Mouse (Mus musculus) E14TG2a.4 (cell line): ENCODE results near the gene Bola2.

Source experiments
- H3K27me3 ChIP-seq: 2 replicates; pipeline ENCODE4 v1.6.1; 2014; ENCODE audit warnings: low read length, control low read depth; ENCODE audit not compliant: insufficient read depth
- H3K36me3 ChIP-seq: 2 replicates; pipeline ENCODE4 v1.6.1; 2014; ENCODE audit warnings: low read length, control low read depth; ENCODE audit not compliant: insufficient read depth
- H3K4me1 ChIP-seq: replicated peaks from 2 replicates; pipeline ENCODE4 v1.6.1; 2014; ENCODE audit warnings: low read depth, low read length, control low read depth
- H3K4me3 ChIP-seq: replicated peaks from 2 replicates; pipeline ENCODE4 v1.5.1; 2014; ENCODE audit warnings: mild to moderate bottlenecking, low read length
- H3K9me3 ChIP-seq: 2 replicates; pipeline ENCODE4 v1.6.1; 2014; ENCODE audit warnings: low read length, control low read depth
- CTCF ChIP-seq: conservative IDR thresholded peaks from 2 replicates; pipeline ENCODE4 v1.5.1; 2014; ENCODE audit warnings: low read length
- NANOG ChIP-seq: IDR thresholded peaks from 2 replicates; pipeline ENCODE4 v1.6.1; 2014; ENCODE audit warnings: borderline replicate concordance, low read length, mixed read lengths
- POU5F1 ChIP-seq: IDR thresholded peaks from 2 replicates; pipeline ENCODE4 v1.6.1; 2014; ENCODE audit warnings: low read length, borderline replicate concordance

Gene Bola2

DNA sequence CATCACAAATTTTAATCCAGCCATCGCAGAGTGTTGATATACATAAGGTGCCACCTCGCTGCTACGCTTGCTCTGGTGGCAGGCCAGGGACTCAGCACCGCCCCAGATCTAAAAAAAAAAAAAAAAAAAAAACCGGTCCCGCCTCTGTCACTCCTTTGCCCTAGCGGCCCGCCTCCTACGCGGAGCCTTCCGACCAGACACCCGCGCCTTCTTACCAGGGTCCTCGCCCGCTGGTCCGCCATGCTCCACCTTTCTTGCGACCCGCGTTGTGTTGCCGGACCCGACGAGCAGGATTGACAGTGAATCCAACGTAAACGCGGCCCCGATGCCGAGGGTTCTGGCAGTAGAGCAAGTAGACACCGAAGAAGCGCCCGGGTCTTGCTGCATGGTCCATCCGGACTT lies at the start of gene Bola2:
TSS of gene Bola2 (plus strand) at position 192 of the 402 bp plus-strand sequence.
- Histone ChIP-seq H3K9me3 (no peaks in the 10 kb centered on the region), H3K4me3 (peak within 1 kb of the TSS; percentile 98), H3K36me3 (peaks cover 65% of the 10 kb centered on the region), H3K27me3 (no peaks in the 10 kb centered on the region), H3K4me1 (peaks cover 68% of the 10 kb centered on the region)
- TF ChIP-seq NANOG: no peak
- TF ChIP-seq POU5F1: no peak
- TF ChIP-seq CTCF: no peak

- Histone ChIP-seq H3K4me1 (peaks cover 53% of the 10 kb centered on the region), H3K4me3 (no peak overlapping the region), H3K27me3 (no peaks in the 10 kb centered on the region), H3K36me3 (0 out of 2 replicates have a peak, but pooled peaks cover under 1% of the 10 kb centered on the region), H3K9me3 (no peaks in the 10 kb centered on the region)
- no peak for TF ChIP-seq CTCF
- TF ChIP-seq NANOG: no peak
- no peak for TF ChIP-seq POU5F1
Measured at GRCm38 (mm10) chr7:126645708-126646107, 49.5 kb upstream of the Bola2 start.

DNA sequence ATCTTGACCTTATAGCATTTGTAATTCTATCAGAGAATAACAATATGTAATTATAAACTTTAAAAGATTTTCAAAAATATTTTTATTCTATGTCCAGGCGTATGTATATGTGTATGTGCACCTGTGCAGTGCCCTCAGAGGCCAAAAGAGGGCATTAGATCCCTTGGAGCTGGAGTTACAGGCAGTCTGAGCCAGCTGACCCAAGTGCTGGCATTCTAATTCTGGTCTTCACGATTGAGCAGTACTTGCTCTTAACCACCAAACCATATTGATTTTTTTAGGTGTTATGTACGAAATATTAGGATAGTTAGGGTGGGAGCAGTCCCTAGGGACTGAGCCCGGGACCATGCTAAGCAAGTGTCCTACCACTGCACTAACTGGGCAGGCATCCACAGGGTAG lies 46.7 kb upstream of the Bola2 start:
- TF ChIP-seq CTCF (peak; percentile 78), POU5F1 (no peak)
- Histone ChIP-seq H3K4me3 (peak overlapping the region; percentile 88), H3K36me3 (0 out of 2 replicates have a peak, but pooled peaks cover 4% of the 10 kb centered on the region), H3K4me1 (peaks cover 47% of the 10 kb centered on the region), H3K9me3 (no peaks in the 10 kb centered on the region), H3K27me3 (no peaks in the 10 kb centered on the region)

- H3K4me3 ChIP-seq: peak within 1 kb of the TSS; percentile 88
- no peak for TF ChIP-seq NANOG
- no peak for TF ChIP-seq CTCF
- no peak for TF ChIP-seq POU5F1
- H3K27me3 ChIP-seq: no peaks in the 10 kb centered on the region
- 0 out of 2 replicates have a peak, but pooled peaks cover 4% of the 10 kb centered on the region for H3K36me3 ChIP-seq
- H3K4me1 ChIP-seq: peaks cover 37% of the 10 kb centered on the region
- no peaks in the 10 kb centered on the region for H3K9me3 ChIP-seq
Measured at GRCm38 (mm10) chr7:126649231-126650051, 45.8 kb upstream of the Bola2 start, which contains the start of gene Sgf29. Sgf29 (plus strand) TSS chr7:126649309.

GRCm38 (mm10) chr7:126650852-126651251 lies 44.3 kb upstream of the Bola2 start:
- TF ChIP-seq POU5F1 (no peak), NANOG (no peak), CTCF (no peak)
- no peaks in the 10 kb centered on the region for H3K9me3 ChIP-seq

GRCm38 (mm10) chr7:126653991-126654390 lies 41.2 kb upstream of the Bola2 start:
- TF ChIP-seq NANOG (no peak), CTCF (no peak), POU5F1 (no peak)
- Histone ChIP-seq H3K9me3 (no peaks in the 10 kb centered on the region), H3K27me3 (no peaks in the 10 kb centered on the region), H3K4me1 (peaks cover 10% of the 10 kb centered on the region), H3K4me3 (no peak overlapping the region), H3K36me3 (peaks cover 15% of the 10 kb centered on the region; the same call in 1 of the 2 replicates)

More at GRCm38 (mm10) chr7:126650852-126651251, 44.3 kb upstream of the Bola2 start:
- H3K4me1 ChIP-seq: peaks cover 25% of the 10 kb centered on the region
- peaks cover 8% of the 10 kb centered on the region; the same call in 1 of the 2 replicates for H3K36me3 ChIP-seq
- no peaks in the 10 kb centered on the region for H3K27me3 ChIP-seq
- H3K4me3 ChIP-seq: no peak overlapping the region

DNA sequence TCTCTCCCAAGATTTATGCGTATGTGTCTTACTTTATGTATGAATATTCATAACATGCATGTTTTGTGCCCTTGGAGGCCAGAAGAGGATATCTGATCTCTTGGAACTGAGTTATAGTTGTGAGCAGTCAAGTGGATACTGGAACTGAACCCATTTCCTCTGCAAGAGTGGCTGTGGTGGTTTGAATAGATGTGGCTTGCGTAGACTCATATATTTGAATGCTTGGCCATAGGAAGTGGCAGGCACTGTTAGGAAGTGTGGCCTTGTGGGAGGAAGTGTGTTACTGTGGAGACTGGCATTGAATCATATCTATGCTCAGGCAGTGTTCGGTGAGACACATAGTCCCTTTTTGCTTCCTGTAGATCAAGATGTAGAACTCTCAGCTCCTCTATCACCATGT lies 39.5 kb upstream of the Bola2 start:
- Histone ChIP-seq H3K4me3 (no peak overlapping the region), H3K36me3 (peaks cover 16% of the 10 kb centered on the region; the same call in 1 of the 2 replicates), H3K27me3 (no peaks in the 10 kb centered on the region), H3K4me1 (no peaks in the 10 kb centered on the region), H3K9me3 (no peaks in the 10 kb centered on the region)
- TF ChIP-seq NANOG: no peak
- TF ChIP-seq CTCF: no peak
- no peak for TF ChIP-seq POU5F1

DNA sequence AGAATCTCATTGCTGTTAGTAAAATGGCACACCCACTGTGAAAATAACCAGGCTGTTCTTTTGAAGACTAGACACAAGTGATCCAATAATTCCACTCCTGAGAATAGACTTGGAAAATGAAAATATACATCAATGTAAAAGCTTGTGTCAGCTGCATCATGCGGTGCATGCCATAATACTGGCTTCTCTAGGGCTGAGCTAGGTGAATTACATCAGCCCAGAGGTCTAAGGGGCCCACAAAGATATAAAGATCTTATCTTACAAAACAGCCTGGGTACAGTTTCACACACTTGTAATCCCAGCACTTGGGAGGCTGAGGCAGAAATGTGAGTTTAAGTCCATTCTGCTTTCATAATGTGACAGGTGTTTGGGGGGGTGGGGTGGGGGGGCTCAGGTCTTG lies 37.7 kb upstream of the Bola2 start:
- Histone ChIP-seq H3K27me3 (no peaks in the 10 kb centered on the region), H3K4me1 (no peaks in the 10 kb centered on the region), H3K9me3 (no peaks in the 10 kb centered on the region), H3K36me3 (peaks cover 28% of the 10 kb centered on the region), H3K4me3 (no peak overlapping the region)
- TF ChIP-seq NANOG (no peak), POU5F1 (no peak), CTCF (no peak)
